Mouse (Mus musculus) heart, adult 10 weeks (tissue): ENCODE measurements around the gene Cd7. TPM values are rescaled to one million over a fixed set of nuclear protein-coding genes. Genes with fewer than 3 reads are reported as not detected.

Experiments used
- polyA plus RNA-seq: library from polyadenylated mRNA; stranded (reverse); fragments of 350-450 nt; fragmentation: Illumina TruSeq; extraction: RNeasy Lipid Tissue Mini Kit (QIAGEN cat#74804); gene quantifications from one replicate; pipeline ENCODE4 v1.2.3, GENCODE M21; 2014; ENCODE audit warnings: low read depth, low replicate concordance

Cd7 gene
- 0.99 TPM for polyA plus RNA-seq

DNA sequence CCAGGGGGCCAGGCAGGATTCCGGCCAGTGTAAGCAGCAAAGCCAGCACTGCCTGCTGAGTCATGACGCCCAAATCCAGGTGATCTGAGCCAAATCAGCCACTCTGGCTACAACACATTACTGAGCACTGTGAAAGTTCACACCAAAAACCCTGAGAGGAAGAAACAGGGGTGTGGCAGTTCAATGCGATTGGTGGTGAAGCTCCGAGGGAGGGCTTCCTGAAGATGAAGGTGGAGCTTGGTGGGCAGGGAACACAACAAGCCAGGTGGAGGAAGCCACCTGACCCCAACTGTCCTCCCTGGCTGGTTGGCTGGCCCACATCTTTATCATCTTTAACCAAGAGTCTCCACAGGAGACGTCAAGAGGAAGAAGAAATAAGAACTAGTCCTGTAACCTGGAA is at the start of gene Cd7:
TSS of gene Cd7 (minus strand) at position 117 of the 400 bp plus-strand sequence.

GRCm38 (mm10) chr11:121081120-121081519 is 41.9 kb upstream of the Cd7 start, which contains the start of gene Sectm1a:
Gene Sectm1a, minus strand, starts transcription at chr11:121081220.

DNA sequence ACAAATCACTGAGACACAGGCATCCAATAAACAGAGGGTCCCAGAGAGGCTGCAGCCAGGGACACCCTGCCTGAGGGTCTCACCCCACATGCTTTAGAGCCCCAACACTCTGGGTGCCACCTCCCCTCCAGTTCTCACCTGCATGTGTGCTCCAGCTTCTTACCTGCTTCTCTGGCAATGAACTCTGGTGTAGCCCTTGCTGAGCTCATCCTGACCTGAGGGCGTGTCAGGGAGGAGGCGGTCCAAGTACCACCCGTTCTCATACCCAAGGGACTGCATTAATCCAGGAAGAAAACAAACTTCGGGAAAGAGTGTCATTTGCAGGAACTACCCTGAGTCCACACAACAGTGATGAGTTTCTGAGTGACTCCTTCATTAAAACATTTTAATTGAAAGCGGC is 24.2 kb upstream of the Cd7 start, which contains the start of gene Sectm1b:
TSS of gene Sectm1b (minus strand) at position 191 of the 400 bp plus-strand sequence.

DNA sequence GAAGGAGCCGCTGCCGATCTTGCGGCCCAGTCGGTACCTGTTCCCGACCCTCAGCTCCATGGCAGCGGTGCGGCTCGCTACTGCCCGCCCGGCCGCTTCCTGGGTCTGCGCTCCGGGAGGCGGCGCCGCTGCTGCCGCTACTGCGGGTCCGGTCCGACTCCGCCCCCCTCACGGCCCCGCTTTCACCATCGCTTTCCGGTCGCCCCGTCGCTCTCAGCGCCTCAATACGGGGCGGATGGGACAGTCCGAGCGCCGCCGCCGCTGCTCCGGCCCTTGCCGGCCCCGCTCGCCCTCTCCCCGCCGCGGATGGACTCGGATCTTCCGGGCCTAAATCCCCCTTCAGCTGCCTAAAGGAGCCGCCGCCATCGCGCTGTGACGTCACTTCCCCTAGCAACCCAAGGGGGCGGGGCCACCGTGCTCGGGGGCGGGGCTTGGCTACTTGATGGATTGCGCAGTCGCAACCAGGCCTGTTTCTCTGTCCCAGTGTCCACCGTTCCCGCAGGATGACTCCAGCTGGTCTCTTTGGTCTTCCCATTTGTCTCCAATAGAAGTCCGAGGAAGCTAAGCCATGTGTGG is 48.2 kb downstream of the Cd7 start, which contains the start of gene Csnk1d:
TSS of gene Csnk1d (minus strand) at position 380 of the 576 bp plus-strand sequence.

Other genes with a start within 250 kb of the Cd7 start
- 27.0 TPM for gene Dus1l, start 243.0 kb downstream of the Cd7 start, polyA plus RNA-seq
- gene Fasn, start 214.9 kb downstream of the Cd7 start, polyA plus RNA-seq = 30.7 TPM
- 1.6 TPM for gene Ccdc57, start 106.5 kb downstream of the Cd7 start, polyA plus RNA-seq
- gene Slc16a3, start 90.9 kb downstream of the Cd7 start, polyA plus RNA-seq = 1.8 TPM
- 49.3 TPM for gene Csnk1d, start 48.1 kb downstream of the Cd7 start, polyA plus RNA-seq
- gene Sectm1b, start 24.2 kb upstream of the Cd7 start, polyA plus RNA-seq = 0.42 TPM
- gene Sectm1a, start 41.8 kb upstream of the Cd7 start, polyA plus RNA-seq = not detected
- gene Tex19.2, start 79.3 kb upstream of the Cd7 start, polyA plus RNA-seq = not detected
- not detected for gene Tex19.1, start 106.7 kb upstream of the Cd7 start, polyA plus RNA-seq
- gene Uts2r, start 120.9 kb upstream of the Cd7 start, polyA plus RNA-seq = 0.79 TPM
- gene Hexdc, start 165.0 kb upstream of the Cd7 start, polyA plus RNA-seq = 11.8 TPM
- gene Ogfod3, start 165.3 kb upstream of the Cd7 start, polyA plus RNA-seq = 21.4 TPM
- 13.7 TPM for gene Cybc1, start 189.9 kb upstream of the Cd7 start, polyA plus RNA-seq
- gene Narf, start 197.8 kb upstream of the Cd7 start, polyA plus RNA-seq = 54.9 TPM
- 16.7 TPM for gene Foxk2, start 220.6 kb upstream of the Cd7 start, polyA plus RNA-seq